Mouse (Mus musculus) leukemia stem cell, adult 10-12 weeks (primary cell): ENCODE measurements around the gene Cers2. TPM values are rescaled to one million over a fixed set of nuclear protein-coding genes. Genes with fewer than 3 reads are reported as not detected.

ENCODE experiments used
- polyA plus RNA-seq: library from polyadenylated mRNA; stranded (reverse); fragments of >175 nt; gene quantifications from 2 replicates; pipeline ENCODE4 v1.2.3, GENCODE M21; 2012; ENCODE audit warnings: low replicate concordance

Cers2 gene
- 76.6 and 174 TPM in 2 replicates for polyA plus RNA-seq

DNA sequence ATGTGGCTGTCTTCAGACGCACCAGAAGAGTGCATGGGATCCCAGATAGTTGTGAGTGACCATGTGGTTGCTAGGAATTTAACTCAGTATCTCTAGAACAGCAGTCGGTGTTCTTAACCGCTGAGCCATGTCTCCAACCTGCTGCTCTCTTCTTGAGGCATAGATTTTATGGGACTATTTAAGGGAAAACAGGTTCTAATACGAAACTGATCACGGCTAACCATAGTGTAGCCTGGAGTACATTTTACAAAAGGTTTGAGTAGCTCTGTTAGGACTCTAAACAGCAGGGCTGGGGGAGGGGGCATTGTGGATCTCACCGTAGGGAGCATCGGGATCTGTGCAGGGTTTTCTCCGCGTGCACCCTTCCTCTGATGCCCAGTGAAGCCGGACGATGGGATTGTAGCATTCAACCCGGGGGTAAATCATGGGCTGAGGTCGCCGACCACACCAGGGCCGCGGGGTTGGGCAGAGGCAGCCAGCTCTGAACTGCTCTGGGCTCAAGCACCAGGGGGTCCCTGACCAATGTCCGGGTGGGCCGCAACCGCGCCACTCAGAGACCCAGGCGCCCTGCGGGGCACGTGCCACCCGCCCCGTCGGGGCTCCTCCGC is at the start of gene Cers2:
TSS of gene Cers2 (plus strand) at position 306 of the 608 bp plus-strand sequence.

GRCm38 (mm10) chr3:95281216-95282126 is 33.1 kb upstream of the Cers2 start, which contains the start of the genes Mindy1 and Prune1:
TSS of gene Mindy1 (plus strand) at chr3:95281345.
TSS of gene Prune1 (minus strand) at chr3:95282076.

DNA sequence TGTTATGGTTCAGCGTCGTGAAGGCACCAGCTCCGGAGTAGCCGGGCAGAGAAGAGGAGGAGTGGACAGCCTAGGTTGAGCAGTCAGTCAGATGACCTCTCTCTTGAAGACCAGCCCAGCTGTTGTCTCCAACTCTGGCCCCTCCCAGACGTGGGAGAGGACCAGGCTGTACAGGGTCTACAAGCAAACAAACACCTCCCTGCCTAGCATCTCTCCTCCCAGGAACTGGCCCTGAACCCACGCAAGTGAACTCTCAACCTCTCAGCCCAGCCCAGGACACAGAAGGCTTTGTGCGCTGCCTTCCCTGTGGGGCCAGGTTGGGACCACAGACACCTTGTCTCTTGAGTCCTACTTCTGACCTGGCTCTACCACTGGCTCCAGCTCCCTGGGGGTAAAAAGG is 7.5 kb upstream of the Cers2 start, which contains the start of gene Anxa9:
TSS of gene Anxa9 (minus strand) at position 77 of the 400 bp plus-strand sequence.

DNA sequence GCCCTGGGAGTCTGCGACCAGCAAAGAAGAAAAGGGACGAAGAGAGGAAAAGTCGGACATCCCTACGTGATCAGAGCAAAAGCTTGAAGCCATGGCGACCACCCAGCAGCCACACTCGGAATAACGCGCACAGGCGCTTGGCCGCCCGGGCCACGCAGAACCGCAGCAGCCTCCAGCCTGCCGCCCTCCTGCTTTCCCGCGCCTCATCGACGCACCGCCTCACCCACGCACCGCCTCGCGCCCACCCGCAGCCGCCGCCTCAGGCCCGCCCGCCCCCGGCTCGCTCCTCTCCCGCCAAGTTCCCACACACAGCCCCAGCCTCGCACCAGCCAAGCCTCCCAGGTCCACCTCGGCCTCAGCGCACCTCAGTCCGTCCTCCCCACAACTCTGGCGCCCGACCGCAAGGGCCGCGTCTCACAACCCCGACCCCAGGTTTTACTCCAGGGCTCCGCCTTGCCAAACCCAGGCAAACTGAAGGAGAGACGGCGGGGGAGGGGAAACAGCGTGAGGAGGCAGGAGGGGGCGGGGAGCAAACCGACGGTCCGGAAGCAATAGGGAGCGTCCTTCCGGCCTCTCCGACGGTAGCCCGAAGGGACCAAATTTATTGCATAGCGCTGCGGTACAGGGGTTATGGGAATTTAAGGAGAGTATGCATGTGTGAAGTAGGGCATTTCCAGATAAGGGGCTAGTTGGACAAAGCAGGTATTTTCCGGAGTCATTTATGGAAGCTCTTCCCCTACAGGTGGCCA is 42.3 kb downstream of the Cers2 start, which contains the start of gene Setdb1:
TSS of gene Setdb1 (minus strand) at position 502 of the 749 bp plus-strand sequence.

Other genes with a start within 250 kb of the Cers2 start
- 10.1 and 25.6 TPM in 2 replicates for gene Pip5k1a, start 207.9 kb upstream of the Cers2 start, polyA plus RNA-seq
- 177 and 301 TPM in 2 replicates for gene Vps72, start 203.8 kb upstream of the Cers2 start, polyA plus RNA-seq
- gene Tmod4, start 190.3 kb upstream of the Cers2 start, polyA plus RNA-seq: 0.28 TPM in 1 of 2 replicates, not detected in the other
- 2.5 and 4.8 TPM in 2 replicates for gene Scnm1, start 180.8 kb upstream of the Cers2 start, polyA plus RNA-seq
- gene Lysmd1, start 180.7 kb upstream of the Cers2 start, polyA plus RNA-seq: 3.9 and 5.0 TPM in 2 replicates
- gene Tnfaip8l2, start 172.4 kb upstream of the Cers2 start, polyA plus RNA-seq: 2.8 and 9.0 TPM in 2 replicates
- gene Sema6c, start 154.3 kb upstream of the Cers2 start, polyA plus RNA-seq: 0.63 and 0.71 TPM in 2 replicates
- 2.4 and 7.3 TPM in 2 replicates for gene Gabpb2, start 96.9 kb upstream of the Cers2 start, polyA plus RNA-seq
- gene Cdc42se1, start 86.1 kb upstream of the Cers2 start, polyA plus RNA-seq: 252 and 331 TPM in 2 replicates
- 3.0 and 11.4 TPM in 2 replicates for gene Mllt11, start 82.6 kb upstream of the Cers2 start, polyA plus RNA-seq
- 0.46 and 0.96 TPM in 2 replicates for gene Gm128, start 73.2 kb upstream of the Cers2 start, polyA plus RNA-seq
- gene Bnipl, start 63.6 kb upstream of the Cers2 start, polyA plus RNA-seq: not detected in 2 replicates
- 120 and 126 TPM in 2 replicates for gene Mindy1, start 33.4 kb upstream of the Cers2 start, polyA plus RNA-seq
- gene Prune1, start 32.7 kb upstream of the Cers2 start, polyA plus RNA-seq: 1.3 and 3.3 TPM in 2 replicates
- 0.52 and 1.0 TPM in 2 replicates for gene Anxa9, start 7.6 kb upstream of the Cers2 start, polyA plus RNA-seq
- 22.6 and 30.5 TPM in 2 replicates for gene Setdb1, start 42.4 kb downstream of the Cers2 start, polyA plus RNA-seq
- not detected in 2 replicates for gene 4930558C23Rik, start 88.0 kb downstream of the Cers2 start, polyA plus RNA-seq
- 20.3 and 33.5 TPM in 2 replicates for gene Arnt, start 119.6 kb downstream of the Cers2 start, polyA plus RNA-seq
- gene Ctsk, start 184.5 kb downstream of the Cers2 start, polyA plus RNA-seq: 0.16 TPM in 1 of 2 replicates, not detected in the other
- 2.2 and 2.7 TPM in 2 replicates for gene Ctss, start 212.0 kb downstream of the Cers2 start, polyA plus RNA-seq
- not detected in 2 replicates for gene Hormad1, start 244.9 kb downstream of the Cers2 start, polyA plus RNA-seq